In the genomic region with DNA sequence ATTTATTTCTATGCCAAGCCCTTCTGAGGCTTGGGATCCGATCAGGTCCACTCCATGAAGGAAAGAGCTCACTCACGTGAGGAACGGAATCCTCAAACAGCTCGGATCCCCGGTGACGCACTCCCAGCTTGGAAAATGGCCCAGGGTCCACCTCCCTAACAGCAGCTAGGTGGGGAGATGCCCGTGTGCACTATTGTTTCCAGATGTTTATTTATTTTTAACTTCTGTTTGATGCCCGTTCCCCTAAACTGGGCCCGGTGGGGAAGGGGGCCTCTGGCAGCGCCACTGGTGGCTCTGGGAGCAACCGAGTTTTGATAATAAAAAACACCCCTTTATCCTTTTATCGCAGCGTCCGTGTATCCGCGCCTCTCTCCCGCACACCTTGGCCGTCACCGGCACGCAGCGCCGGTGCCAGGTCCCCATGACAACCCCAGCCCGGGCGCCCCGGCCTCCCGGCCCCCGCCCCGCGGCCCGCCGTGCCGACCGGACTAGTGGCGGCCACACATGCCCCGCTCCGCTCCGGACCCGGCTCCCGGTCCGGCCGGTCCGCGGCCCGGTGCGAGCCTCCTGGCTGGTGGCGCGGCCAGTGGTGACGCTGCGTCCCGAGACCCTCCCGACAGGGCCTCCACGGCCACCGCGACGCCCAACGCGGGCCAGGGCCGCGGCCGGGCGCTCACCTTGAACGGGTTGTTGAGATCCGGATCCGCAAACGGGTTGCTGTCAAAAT, we compare ENCODE assay signal across 8 mouse cellular contexts. TPM values are rescaled to one million over a fixed set of nuclear protein-coding genes. Genes with fewer than 3 reads are reported as not detected.
DNase-seq lines count a peak whose midpoint lies in the region; ATAC-seq and TF ChIP-seq lines count a peak whose summit lies in the region.

No protein-coding gene starts in this region.

- no peaks in the 10 kb centered on the region for H3K9me3 ChIP-seq in neural tube, embryonic 11.5 days (ENCODE audit: control insufficient read depth, low read length)
- no peaks in the 10 kb centered on the region for H3K9me3 ChIP-seq in forebrain, postnatal 0 days (ENCODE audit: low read length)
- no peaks in the 10 kb centered on the region for H3K9me3 ChIP-seq in intestine, embryonic 14.5 days (ENCODE audit: control insufficient read depth, low read length)
- H3K9me3 ChIP-seq in midbrain, embryonic 13.5 days, result no peaks in the 10 kb centered on the region

- H3K9ac ChIP-seq in neural tube, embryonic 11.5 days (ENCODE audit: low read length), result peak overlapping the region; percentile 77
- peak overlapping the region; percentile 94 for H3K9ac ChIP-seq in forebrain, postnatal 0 days
- peak overlapping the region; percentile 77 for H3K9ac ChIP-seq in intestine, embryonic 14.5 days (ENCODE audit: low read length)
- peak overlapping the region; percentile 91 for H3K9ac ChIP-seq in midbrain, embryonic 13.5 days (replicated peaks)

- peak; percentile 82 for ATAC-seq in neural tube, embryonic 11.5 days (ENCODE audit: insufficient read depth, low FRiP score, low TSS enrichment)
- ATAC-seq in forebrain, postnatal 0 days, result peak; percentile 30; the same call in 1 of the 2 replicates
- ATAC-seq in intestine, embryonic 14.5 days (replicated peaks; ENCODE audit: low FRiP score, low TSS enrichment, low read depth), result peak; percentile 64
- peak; percentile 87 for ATAC-seq in midbrain, embryonic 13.5 days

- no peak for TF ChIP-seq CTCF in forebrain, postnatal 0 days (IDR thresholded peaks at IDR 0.05; ENCODE audit: low read depth)

- peak overlapping the region; percentile 6 for H3K27ac ChIP-seq in neural tube, embryonic 11.5 days (ENCODE audit: low read depth, low read length)
- H3K27ac ChIP-seq in forebrain, postnatal 0 days (ENCODE audit: low read depth, low read length), result peak overlapping the region; percentile 81
- peak overlapping the region; percentile 54 for H3K27ac ChIP-seq in intestine, embryonic 14.5 days (ENCODE audit: low read depth)
- peak overlapping the region; percentile 90 for H3K27ac ChIP-seq in midbrain, embryonic 13.5 days

- WGBS in neural tube, embryonic 11.5 days, result under 1% methylated on average over 65 of the region's 65 CpGs
- WGBS in forebrain, postnatal 0 days, result 1% methylated on average over 65 of the region's 65 CpGs
- under 1% methylated on average over 63 of the region's 65 CpGs for WGBS in intestine, embryonic 14.5 days
- whole genome bisulfite sequencing in midbrain, embryonic 13.5 days, result under 1% methylated on average over 65 of the region's 65 CpGs

- peak overlapping the region; percentile 78 for H3K4me3 ChIP-seq in neural tube, embryonic 11.5 days (ENCODE audit: low read depth, low read length)
- H3K4me3 ChIP-seq in forebrain, postnatal 0 days (ENCODE audit: low read depth, low read length), result peak overlapping the region; percentile 98
- peak overlapping the region; percentile 89 for H3K4me3 ChIP-seq in intestine, embryonic 14.5 days (ENCODE audit: low read depth, low read length)
- peak overlapping the region; percentile 93 for H3K4me3 ChIP-seq in midbrain, embryonic 13.5 days (replicated peaks)

- peaks cover 8% of the 10 kb centered on the region; the same call in 1 of the 2 replicates for H3K4me1 ChIP-seq in neural tube, embryonic 11.5 days (ENCODE audit: control insufficient read depth, insufficient read depth, low read length)
- H3K4me1 ChIP-seq in forebrain, postnatal 0 days (ENCODE audit: insufficient read depth), result peaks cover 11% of the 10 kb centered on the region
- no peaks in the 10 kb centered on the region; the same call in none of the 2 replicates for H3K4me1 ChIP-seq in intestine, embryonic 14.5 days (replicated peaks; ENCODE audit: control insufficient read depth, insufficient read depth, low read length)
- peaks cover 28% of the 10 kb centered on the region for H3K4me1 ChIP-seq in midbrain, embryonic 13.5 days (replicated peaks)

- no peaks in the 10 kb centered on the region for H3K36me3 ChIP-seq in neural tube, embryonic 11.5 days (ENCODE audit: control insufficient read depth, insufficient read depth, low read length)
- H3K36me3 ChIP-seq in forebrain, postnatal 0 days (ENCODE audit: insufficient read depth), result no peaks in the 10 kb centered on the region
- no peaks in the 10 kb centered on the region for H3K36me3 ChIP-seq in intestine, embryonic 14.5 days (ENCODE audit: control insufficient read depth, insufficient read depth, low read length)
- no peaks in the 10 kb centered on the region for H3K36me3 ChIP-seq in midbrain, embryonic 13.5 days

- H3K4me2 ChIP-seq in neural tube, embryonic 11.5 days (ENCODE audit: low read depth), result peak overlapping the region; percentile 81
- peak overlapping the region; percentile 81 for H3K4me2 ChIP-seq in forebrain, postnatal 0 days (ENCODE audit: low read depth)
- peak overlapping the region; percentile 84 for H3K4me2 ChIP-seq in intestine, embryonic 14.5 days (ENCODE audit: low read length)
- H3K4me2 ChIP-seq in midbrain, embryonic 13.5 days (replicated peaks), result peak overlapping the region; percentile 81

- no peaks in the 10 kb centered on the region for H3K27me3 ChIP-seq in neural tube, embryonic 11.5 days (ENCODE audit: control insufficient read depth, insufficient read depth, low read length)
- no peaks in the 10 kb centered on the region for H3K27me3 ChIP-seq in forebrain, postnatal 0 days (ENCODE audit: insufficient read depth, low read length)
- H3K27me3 ChIP-seq in intestine, embryonic 14.5 days (replicated peaks; ENCODE audit: control insufficient read depth, insufficient read depth, low read length), result no peaks in the 10 kb centered on the region
- no peaks in the 10 kb centered on the region; the same call in 1 of the 2 replicates for H3K27me3 ChIP-seq in midbrain, embryonic 13.5 days

- DNase-seq in neural tube, embryonic 11.5 days (ENCODE audit: low spot score), result peak; percentile 48
- no peak for DNase-seq in neural tube, embryonic 10.5 days (ENCODE audit: extremely low spot score, low spot score)
- DNase-seq in cerebellum, adult 8-10 months, result peak; percentile 45
- DNase-seq in forebrain, postnatal 0 days, result peak; percentile 59
- peak; percentile 71 for DNase-seq in intestine, embryonic 14.5 days (ENCODE audit: low spot score)
- peak; percentile 52 for DNase-seq in liver
- peak; percentile 31 for DNase-seq in urinary bladder, adult 2 months (ENCODE audit: low spot score)

RNA-seq across cellular contexts. Expression of a gene that starts 1.0 kb away (rescaled TPM):
- 39.2 and 46.4 TPM in 2 replicates for polyA plus RNA-seq in neural tube, embryonic 11.5 days (2014; fragmentation: Nextera tagmentation; extraction: Ambion mirVana)
- 95.5 and 116 TPM in 2 replicates for total RNA-seq in forebrain, postnatal 0 days (2014; rRNA removed)
- polyA plus RNA-seq in forebrain, postnatal 0 days (2015; fragmentation: Nextera tagmentation; extraction: Ambion mirVana), result 60.9 and 119 TPM in 2 replicates
- polyA plus RNA-seq in intestine, embryonic 14.5 days (2014; fragmentation: Nextera tagmentation; extraction: Ambion mirVana), result 29.2 and 30.2 TPM in 2 replicates
- 121 and 129 TPM in 2 replicates for polyA plus RNA-seq in midbrain, embryonic 13.5 days (2015; fragmentation: Nextera tagmentation; extraction: Ambion mirVana)
- 36.3 and 39.0 TPM in 2 replicates for polyA plus RNA-seq in urinary bladder, adult 2 months (2012; rRNA removed)

Comparison
In these comparisons a context has a peak if more than half of its experiments do, and no peak if none do; other contexts are left out.
1. ATAC-seq: peak in every context shown above with its lines; median percentile 87 in midbrain, embryonic 13.5 days; 82 in neural tube, embryonic 11.5 days; 64 in intestine, embryonic 14.5 days; 30 in forebrain, postnatal 0 days.
2. H3K27ac ChIP-seq: peak in every context shown above with its lines; median percentile 90 in midbrain, embryonic 13.5 days; 81 in forebrain, postnatal 0 days; 54 in intestine, embryonic 14.5 days; 6 in neural tube, embryonic 11.5 days.